Mouse (Mus musculus) liver, embryonic 14.5 days (tissue): ENCODE results near the gene 3110040M04Rik.
"Not testable (repeated sequence)": the region's sequence is repeated elsewhere in the genome, so short reads cannot be mapped to it uniquely, and the experiment has no call there.

Experiments
- CTCF ChIP-seq: IDR thresholded peaks from 2 replicates; pipeline ENCODE4 v1.5.1; 2016; ENCODE audit warnings: antibody characterized with exemption, low read depth, control low read depth
- EP300 ChIP-seq: IDR thresholded peaks from 2 replicates; pipeline ENCODE4 v1.6.1; 2016; ENCODE audit warnings: antibody characterized with exemption, low read depth

DNA sequence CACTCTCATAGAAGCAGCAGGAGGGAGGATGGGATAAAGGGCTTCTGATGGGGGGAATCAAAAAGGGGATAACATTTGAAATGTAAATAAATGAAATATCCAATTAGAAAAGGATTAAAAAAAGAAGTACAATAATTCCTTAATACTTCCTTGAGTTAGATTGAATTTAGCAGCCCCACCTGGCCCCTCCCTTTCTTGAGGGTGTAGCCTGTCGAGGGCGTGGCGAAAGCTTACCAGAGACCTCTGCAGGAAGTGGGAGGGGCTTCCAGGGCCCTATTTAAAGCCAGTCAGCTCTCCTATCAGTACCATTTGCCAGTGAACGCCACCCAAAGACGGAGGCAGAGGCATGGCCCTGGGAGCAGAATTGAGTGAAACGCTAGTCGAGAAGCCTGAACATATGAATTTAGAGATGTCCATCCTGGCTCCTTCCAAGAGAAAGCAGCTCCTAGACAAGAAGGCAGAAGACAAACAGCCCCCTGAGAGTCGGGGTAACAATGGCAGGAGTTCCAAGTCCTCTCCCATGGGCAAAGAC is 6.0 kb downstream of the 3110040M04Rik start, which contains the start of gene Gm47996:
- not testable (repeated sequence) for TF ChIP-seq CTCF, EP300
